Mouse (Mus musculus): ENCODE results near the gene Sult1a1. TPM values are rescaled to one million over a fixed set of nuclear protein-coding genes. Genes with fewer than 3 reads are reported as not detected.

Sult1a1 gene
- polyA plus RNA-seq, 1 experiment = 0.95 TPM

- Histone ChIP-seq H3K4me1 (ENCODE audit: control insufficient read depth, insufficient read depth, low read length) (peaks cover 27% of the 10 kb centered on the region), H3K27ac (ENCODE audit: insufficient read depth, low read length) (peak overlapping the region; percentile 55; the same call in 1 of the 2 replicates)
- TF ChIP-seq POLR2A (IDR thresholded peaks at IDR 0.05; ENCODE audit: low read depth, low read length) = no peak
- no peak for TF ChIP-seq CTCF (IDR thresholded peaks at IDR 0.05; ENCODE audit: borderline replicate concordance, insufficient read depth, low read length)
Measured at GRCm38 (mm10) chr7:126629915-126630314, 46.3 kb downstream of the Sult1a1 start.

GRCm38 (mm10) chr7:126628111-126628510 lies 48.1 kb downstream of the Sult1a1 start:
- Histone ChIP-seq H3K4me3 (ENCODE audit: insufficient read depth, low read length) (no peak overlapping the region), H3K27ac (ENCODE audit: insufficient read depth, low read length) (peak overlapping the region; percentile 75), H3K4me1 (ENCODE audit: control insufficient read depth, insufficient read depth, low read length) (peaks cover 27% of the 10 kb centered on the region)
- TF ChIP-seq CTCF (IDR thresholded peaks at IDR 0.05; ENCODE audit: borderline replicate concordance, insufficient read depth, low read length) (no peak), POLR2A (IDR thresholded peaks at IDR 0.05; ENCODE audit: low read depth, low read length) (no peak)

More at GRCm38 (mm10) chr7:126629915-126630314, 46.3 kb downstream of the Sult1a1 start:
- H3K4me3 ChIP-seq (ENCODE audit: insufficient read depth, low read length) = no peak overlapping the region

GRCm38 (mm10) chr7:126625807-126626600 lies 50.2 kb downstream of the Sult1a1 start:
- Histone ChIP-seq H3K27ac (ENCODE audit: insufficient read depth, low read length) (peak overlapping the region; percentile 80), H3K4me1 (ENCODE audit: control insufficient read depth, insufficient read depth, low read length) (peaks cover 27% of the 10 kb centered on the region), H3K4me3 (ENCODE audit: insufficient read depth, low read length) (no peak overlapping the region)
- TF ChIP-seq CTCF (IDR thresholded peaks at IDR 0.05; ENCODE audit: borderline replicate concordance, insufficient read depth, low read length) (no peak), POLR2A (IDR thresholded peaks at IDR 0.05; ENCODE audit: low read depth, low read length) (no peak)

GRCm38 (mm10) chr7:126625369-126625768 lies 50.9 kb downstream of the Sult1a1 start:
- Histone ChIP-seq H3K27ac (ENCODE audit: insufficient read depth, low read length) (peak overlapping the region; percentile 80), H3K4me3 (ENCODE audit: insufficient read depth, low read length) (peak overlapping the region; percentile 58), H3K4me1 (ENCODE audit: control insufficient read depth, insufficient read depth, low read length) (peaks cover 23% of the 10 kb centered on the region)
- TF ChIP-seq CTCF (IDR thresholded peaks at IDR 0.05; ENCODE audit: borderline replicate concordance, insufficient read depth, low read length) (no peak), POLR2A (IDR thresholded peaks at IDR 0.05; ENCODE audit: low read depth, low read length) (peak; percentile 99)

GRCm38 (mm10) chr7:126624774-126625173 lies 51.5 kb downstream of the Sult1a1 start:
- H3K27ac ChIP-seq (ENCODE audit: insufficient read depth, low read length) = peak overlapping the region; percentile 45
- TF ChIP-seq POLR2A (IDR thresholded peaks at IDR 0.05; ENCODE audit: low read depth, low read length) = no peak; the same call in 1 of the 2 replicates
- TF ChIP-seq CTCF (IDR thresholded peaks at IDR 0.05; ENCODE audit: borderline replicate concordance, insufficient read depth, low read length) = no peak
- H3K4me1 ChIP-seq (ENCODE audit: control insufficient read depth, insufficient read depth, low read length) = peaks cover 23% of the 10 kb centered on the region
- peak overlapping the region; percentile 58 for H3K4me3 ChIP-seq (ENCODE audit: insufficient read depth, low read length)

GRCm38 (mm10) chr7:126623381-126623780 lies 52.9 kb downstream of the Sult1a1 start:
- H3K4me3 ChIP-seq (ENCODE audit: insufficient read depth, low read length) = no peak overlapping the region
- H3K4me1 ChIP-seq (ENCODE audit: control insufficient read depth, insufficient read depth, low read length) = peaks cover 11% of the 10 kb centered on the region
- no peak overlapping the region for H3K27ac ChIP-seq (ENCODE audit: insufficient read depth, low read length)
- TF ChIP-seq POLR2A (IDR thresholded peaks at IDR 0.05; ENCODE audit: low read depth, low read length) = peak; percentile 30; the same call in 1 of the 2 replicates
- TF ChIP-seq CTCF (IDR thresholded peaks at IDR 0.05; ENCODE audit: borderline replicate concordance, insufficient read depth, low read length) = no peak

Other genes starting within 250 kb of the Sult1a1 start
- 13.3 and 20.6 TPM in 2 replicates for gene Rabep2, start 247.7 kb downstream of the Sult1a1 start, polyA plus RNA-seq (2011; ENCODE audit: insufficient read length, low read depth, missing spikeins)
- gene Atp2a1, start 213.3 kb downstream of the Sult1a1 start, polyA plus RNA-seq (2011; ENCODE audit: insufficient read length, low read depth, missing spikeins) = not detected in 2 replicates
- 27.7 and 31.3 TPM in 2 replicates for gene Sh2b1, start 201.0 kb downstream of the Sult1a1 start, polyA plus RNA-seq (2011; ENCODE audit: insufficient read length, low read depth, missing spikeins)
- 71.4 and 77.9 TPM in 2 replicates for gene Tufm, start 189.1 kb downstream of the Sult1a1 start, polyA plus RNA-seq (2011; ENCODE audit: insufficient read length, low read depth, missing spikeins)
- 131 and 149 TPM in 2 replicates for gene Atxn2l, start 173.0 kb downstream of the Sult1a1 start, polyA plus RNA-seq (2011; ENCODE audit: insufficient read length, low read depth, missing spikeins)
- 413 and 481 TPM in 2 replicates for gene Eif3c, start 110.0 kb downstream of the Sult1a1 start, polyA plus RNA-seq (2011; ENCODE audit: insufficient read length, low read depth, missing spikeins)
- 9.3 and 10.0 TPM in 2 replicates for gene Apobr, start 91.5 kb downstream of the Sult1a1 start, polyA plus RNA-seq (2011; ENCODE audit: insufficient read length, low read depth, missing spikeins)
- gene Cln3, start 90.6 kb downstream of the Sult1a1 start, polyA plus RNA-seq (2011; ENCODE audit: insufficient read length, low read depth, missing spikeins) = 12.4 and 16.7 TPM in 2 replicates
- gene Il27, start 81.5 kb downstream of the Sult1a1 start, polyA plus RNA-seq (2011; ENCODE audit: insufficient read length, low read depth, missing spikeins) = not detected in 2 replicates
- 179 and 208 TPM in 2 replicates for gene Nupr1, start 45.6 kb downstream of the Sult1a1 start, polyA plus RNA-seq (2011; ENCODE audit: insufficient read length, low read depth, missing spikeins)
- 17.7 and 30.3 TPM in 2 replicates for gene Sgf29, start 27.1 kb downstream of the Sult1a1 start, polyA plus RNA-seq (2011; ENCODE audit: insufficient read length, low read depth, missing spikeins)
- gene Bola2, start 19.0 kb upstream of the Sult1a1 start, polyA plus RNA-seq (2011; ENCODE audit: insufficient read length, low read depth, missing spikeins) = 56.5 and 84.6 TPM in 2 replicates
- 5.7 and 8.7 TPM in 2 replicates for gene Slx1b, start 19.4 kb upstream of the Sult1a1 start, polyA plus RNA-seq (2011; ENCODE audit: insufficient read length, low read depth, missing spikeins)
- 1.0 and 6.5 TPM in 2 replicates for gene Coro1a, start 31.4 kb upstream of the Sult1a1 start, polyA plus RNA-seq (2011; ENCODE audit: insufficient read length, low read depth, missing spikeins)
- 132 and 145 TPM in 2 replicates for gene Mapk3, start 83.2 kb upstream of the Sult1a1 start, polyA plus RNA-seq (2011; ENCODE audit: insufficient read length, low read depth, missing spikeins)
- 2.8 and 3.6 TPM in 2 replicates for gene Gdpd3, start 89.9 kb upstream of the Sult1a1 start, polyA plus RNA-seq (2011; ENCODE audit: insufficient read length, low read depth, missing spikeins)
- gene Ypel3, start 100.5 kb upstream of the Sult1a1 start, polyA plus RNA-seq (2011; ENCODE audit: insufficient read length, low read depth, missing spikeins) = 58.8 and 62.2 TPM in 2 replicates
- 0.49 TPM in 1 of 2 replicates, not detected in the other for gene Tbx6, start 105.1 kb upstream of the Sult1a1 start, polyA plus RNA-seq (2011; ENCODE audit: insufficient read length, low read depth, missing spikeins)
- gene Ppp4c, start 116.1 kb upstream of the Sult1a1 start, polyA plus RNA-seq (2011; ENCODE audit: insufficient read length, low read depth, missing spikeins) = 106 and 118 TPM in 2 replicates
- 0.37 and 1.2 TPM in 2 replicates for gene Fam57b, start 121.2 kb upstream of the Sult1a1 start, polyA plus RNA-seq (2011; ENCODE audit: insufficient read length, low read depth, missing spikeins)
- not detected in 2 replicates for gene 4930451I11Rik, start 155.2 kb upstream of the Sult1a1 start, polyA plus RNA-seq (2011; ENCODE audit: insufficient read length, low read depth, missing spikeins)
- gene Doc2a, start 171.0 kb upstream of the Sult1a1 start, polyA plus RNA-seq (2011; ENCODE audit: insufficient read length, low read depth, missing spikeins) = not detected in 2 replicates
- gene Hirip3, start 185.5 kb upstream of the Sult1a1 start, polyA plus RNA-seq (2011; ENCODE audit: insufficient read length, low read depth, missing spikeins) = 20.5 and 40.2 TPM in 2 replicates
- gene Ino80e, start 185.9 kb upstream of the Sult1a1 start, polyA plus RNA-seq (2011; ENCODE audit: insufficient read length, low read depth, missing spikeins) = 54.0 and 63.0 TPM in 2 replicates
- gene Taok2, start 208.3 kb upstream of the Sult1a1 start, polyA plus RNA-seq (2011; ENCODE audit: insufficient read length, low read depth, missing spikeins) = 42.0 and 45.4 TPM in 2 replicates
- 30.7 and 33.6 TPM in 2 replicates for gene Tmem219, start 246.5 kb upstream of the Sult1a1 start, polyA plus RNA-seq (2011; ENCODE audit: insufficient read length, low read depth, missing spikeins)